Mouse (Mus musculus) MEL-GATA-1-ER (cell line): ENCODE measurements around the gene Satb2.

Source experiments
- DNase-seq: peaks from one replicate; pipeline ENCODE4 v3.0.0-alpha.2; 2012; ENCODE audit warnings: low read depth; ENCODE audit errors: extremely low read depth

The Satb2 gene

DNA sequence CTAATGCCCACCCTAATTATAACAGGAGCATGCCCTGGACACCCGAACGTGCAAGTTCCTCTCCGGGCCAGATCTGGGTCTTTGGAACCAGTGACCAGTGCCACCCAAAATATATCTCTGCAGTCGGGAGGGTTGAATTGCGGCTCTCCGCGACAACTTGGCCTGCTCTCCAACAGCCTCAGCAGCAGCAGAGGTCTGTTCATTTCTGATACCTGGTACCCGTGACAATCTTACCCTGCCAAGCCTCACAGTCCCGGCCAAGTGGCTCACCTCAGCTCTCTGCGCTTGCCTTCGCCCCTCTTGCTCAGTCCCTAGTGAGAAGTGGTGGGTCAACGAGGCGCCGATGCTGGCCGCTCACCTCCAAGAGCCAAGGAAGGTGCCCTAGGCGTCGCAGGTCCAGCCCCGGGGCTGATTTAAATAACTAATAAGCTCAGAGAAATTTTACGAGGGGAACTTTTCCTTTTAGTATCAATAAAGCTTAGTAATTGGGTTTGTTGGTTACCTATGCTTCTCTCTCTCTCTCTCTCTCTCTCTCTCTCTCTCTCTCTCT is at the start of gene Satb2:
Gene Satb2 (minus strand): TSS at position 500 of the 550 bp plus-strand sequence.
- no peak for DNase-seq

DNA sequence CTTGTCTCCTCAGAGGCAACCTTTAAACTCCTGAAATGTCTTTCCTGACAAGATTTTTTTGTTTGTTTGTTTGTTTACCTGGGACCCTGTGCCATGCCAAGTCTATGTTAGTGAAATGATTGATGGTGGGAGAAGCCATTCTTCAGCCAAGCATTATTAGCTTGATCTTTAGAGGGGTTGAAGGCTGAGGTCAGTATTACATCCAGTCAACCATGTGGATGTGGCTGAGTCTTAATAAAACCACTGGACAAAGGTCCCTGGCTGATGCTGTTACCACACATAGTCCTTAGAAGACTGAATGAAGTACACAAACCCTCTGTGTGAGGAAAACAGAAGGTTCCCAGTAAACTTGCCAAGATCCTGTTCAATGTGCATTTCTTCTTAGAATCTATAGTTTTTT is 40.5 kb upstream of the Satb2 start:
- DNase-seq, result no peak

DNA sequence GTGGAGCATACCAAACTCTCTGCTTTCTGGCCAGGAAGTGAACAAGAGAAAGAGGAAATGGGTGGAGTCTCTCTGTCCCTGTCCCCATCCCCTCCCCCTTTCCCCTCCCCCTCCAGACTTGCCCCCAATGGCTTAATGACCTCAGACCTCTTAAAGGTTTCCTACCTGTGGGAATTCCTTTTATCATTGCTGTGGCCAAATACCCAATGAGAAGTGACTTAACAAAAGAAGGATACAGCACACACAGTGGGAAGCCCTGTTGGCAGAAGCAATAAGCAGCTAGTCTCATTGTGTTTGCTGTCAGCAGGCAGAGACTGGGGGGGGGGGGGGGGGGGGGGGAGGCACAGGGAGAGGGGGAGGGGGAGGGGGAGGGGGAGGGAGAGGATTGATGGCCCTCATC is 35.4 kb upstream of the Satb2 start:
- no peak for DNase-seq

DNA sequence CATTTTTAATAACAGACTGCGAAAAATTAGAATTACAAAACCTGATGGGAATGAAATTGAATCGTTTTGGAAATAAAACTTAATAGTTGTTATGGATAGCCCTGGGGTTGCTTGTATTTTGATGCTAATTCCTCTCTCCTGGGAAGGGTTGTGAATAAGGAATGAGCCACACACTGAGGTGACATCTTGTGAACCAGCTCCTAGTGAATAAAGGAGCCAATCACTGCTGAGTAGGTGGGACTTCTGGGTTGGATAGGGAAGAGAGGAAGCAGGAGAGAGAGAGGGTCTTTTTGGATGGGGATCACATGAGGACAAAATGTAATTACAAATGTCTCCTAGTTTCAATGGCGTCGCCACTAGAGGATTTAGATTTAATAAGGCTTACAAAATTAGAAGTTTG is 30.7 kb upstream of the Satb2 start:
- no peak for DNase-seq

DNA sequence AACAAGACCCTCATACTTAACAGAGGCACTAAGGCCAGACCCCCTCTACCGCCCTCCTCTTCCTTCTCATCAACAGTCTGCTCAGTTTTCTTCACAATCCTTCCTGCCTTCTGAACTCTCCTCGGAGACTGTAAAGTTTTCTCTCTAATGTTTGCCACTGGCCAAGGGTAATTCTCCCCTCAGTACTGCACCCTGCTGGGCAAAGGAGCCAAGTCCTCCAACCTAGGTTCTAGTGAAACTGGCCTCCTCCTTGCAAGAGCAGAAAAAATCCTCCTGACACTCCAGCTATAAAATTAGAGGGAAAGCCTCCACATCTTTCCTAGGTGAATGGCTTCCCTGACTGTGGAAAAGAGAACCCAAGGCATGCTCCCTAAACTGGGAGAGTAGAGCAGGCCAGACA is 16.6 kb upstream of the Satb2 start:
- DNase-seq, result no peak

DNA sequence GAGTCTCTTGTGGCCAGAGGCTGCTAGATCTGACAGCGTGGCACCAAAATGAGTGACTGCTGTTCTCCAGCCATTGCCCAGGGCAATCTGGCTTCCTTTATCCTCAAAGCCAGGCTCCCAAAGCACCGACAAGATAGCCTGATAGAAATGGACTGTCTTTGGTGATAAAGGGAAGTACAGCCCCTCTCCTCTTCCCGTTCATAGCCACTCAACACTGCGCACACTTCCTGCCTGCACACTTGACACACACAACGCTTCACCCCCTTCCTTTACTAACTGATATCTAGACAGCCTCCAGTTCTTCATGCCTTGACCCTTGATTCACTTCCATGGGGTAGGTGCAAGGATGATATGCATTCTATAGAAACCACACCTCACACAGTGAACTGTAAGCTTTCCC is 13.9 kb upstream of the Satb2 start:
- DNase-seq, result no peak

DNA sequence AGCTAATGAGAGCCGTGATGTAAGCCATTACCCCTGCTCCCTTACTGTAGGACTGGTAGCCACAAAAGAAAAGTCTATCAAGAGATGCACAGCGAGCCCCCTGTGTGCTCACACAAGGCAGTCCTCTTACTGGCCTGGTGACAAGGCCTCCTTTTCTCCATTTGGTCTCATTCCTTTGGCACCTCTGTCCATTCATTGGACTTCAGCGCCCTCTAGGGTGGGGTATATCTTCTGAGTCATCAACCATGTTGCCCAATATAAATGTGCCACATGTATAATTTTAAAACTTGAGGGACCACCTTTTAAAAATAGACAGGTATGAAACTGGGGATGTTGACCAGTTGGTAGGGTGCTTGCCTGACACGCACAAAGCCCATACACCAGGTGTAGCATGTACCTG is 13.2 kb upstream of the Satb2 start:
- DNase-seq, result no peak

DNA sequence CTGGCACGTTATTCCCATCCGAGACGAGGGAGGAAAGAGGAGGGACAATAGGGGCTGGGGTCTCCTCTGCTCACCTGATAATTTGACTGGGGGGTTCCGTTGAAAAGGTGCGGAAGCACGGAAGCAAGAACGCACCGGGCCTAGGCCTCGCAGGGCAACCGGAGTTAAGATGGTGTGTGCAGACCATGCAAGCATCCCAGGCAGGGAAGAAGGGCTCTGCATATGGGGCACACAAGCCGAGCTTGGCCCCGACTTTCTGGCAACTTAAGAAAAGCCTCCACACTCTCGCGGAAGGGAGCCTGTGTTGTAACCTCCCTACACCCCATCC is 6.0 kb upstream of the Satb2 start:
- no peak for DNase-seq

DNA sequence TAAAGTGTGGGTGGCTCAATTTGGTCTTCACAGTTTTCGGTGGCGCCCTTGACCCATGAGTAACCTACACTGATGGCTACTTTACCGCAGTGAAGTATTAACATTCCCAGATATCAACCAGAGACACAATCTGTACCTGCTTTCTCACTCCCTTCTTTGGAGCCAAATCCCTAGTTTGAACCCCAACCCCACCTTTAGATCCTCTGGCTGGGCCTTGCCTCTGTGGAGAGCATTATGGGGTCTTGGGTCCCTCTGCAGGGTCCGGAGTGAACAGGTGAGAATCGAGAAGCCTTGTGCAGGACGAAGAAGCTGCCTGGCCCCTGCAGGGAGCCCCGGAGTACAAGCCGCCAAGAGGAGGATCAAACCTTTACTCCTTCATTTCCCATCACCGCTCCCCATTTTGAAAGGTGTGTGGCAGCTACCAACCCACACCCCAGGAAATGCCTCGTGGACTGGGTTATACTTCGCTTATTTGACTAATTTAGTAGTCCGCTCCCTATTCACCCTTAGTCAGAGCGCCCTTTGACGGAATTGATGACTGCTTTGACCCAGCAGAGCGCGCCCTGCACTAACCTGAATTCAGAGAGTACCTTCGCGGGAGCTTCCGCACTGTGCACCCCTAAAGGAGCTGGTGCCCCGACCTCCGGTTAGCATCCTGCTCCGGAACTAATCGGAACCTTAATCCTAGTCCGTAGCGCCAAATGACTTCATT is 5.5 kb upstream of the Satb2 start:
- no peak for DNase-seq

DNA sequence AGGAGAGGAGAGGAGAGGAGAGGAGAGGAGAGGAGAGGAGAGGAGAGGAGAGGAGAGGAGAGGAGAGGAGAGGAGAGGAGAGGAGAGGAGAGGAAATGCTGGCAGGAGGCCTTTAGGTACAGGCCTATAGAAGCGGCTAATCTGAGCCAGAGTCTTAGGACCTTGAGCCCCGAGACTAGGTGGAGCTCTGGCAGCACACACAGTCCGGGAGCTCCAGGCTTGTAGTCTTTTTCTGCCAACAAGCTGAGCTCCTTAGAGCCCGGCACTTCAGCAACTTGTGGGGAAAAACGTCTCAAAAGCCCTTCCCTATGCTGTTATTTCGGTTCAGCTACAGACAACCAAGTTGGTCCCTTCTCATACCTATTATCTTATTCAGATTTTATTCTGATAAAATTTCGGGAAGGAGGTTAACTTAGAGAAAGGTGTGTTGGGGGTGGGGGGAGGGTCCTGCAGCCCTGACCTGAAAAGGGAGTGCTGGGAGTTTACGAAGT is 4.7 kb upstream of the Satb2 start:
- DNase-seq, result no peak

DNA sequence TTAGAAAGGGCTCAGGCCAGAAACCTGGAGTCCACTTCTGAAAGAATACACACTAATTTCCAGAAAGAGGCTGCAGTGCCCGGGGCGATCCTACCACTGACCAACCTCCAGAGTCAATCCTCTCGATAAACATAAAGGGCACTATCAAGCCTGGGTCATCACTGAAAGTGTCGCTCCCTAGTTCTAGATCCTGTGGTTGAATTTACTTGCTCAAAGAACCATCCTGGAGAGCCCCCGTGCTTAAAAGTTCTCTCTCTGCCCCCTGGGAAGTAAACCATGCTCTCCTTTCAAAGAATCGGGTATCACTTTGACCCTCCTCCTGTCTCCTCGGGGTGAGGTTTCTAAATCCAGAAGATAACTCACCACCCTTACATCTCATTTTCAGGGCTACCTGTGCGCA is 4.2 kb upstream of the Satb2 start:
- no peak for DNase-seq

DNA sequence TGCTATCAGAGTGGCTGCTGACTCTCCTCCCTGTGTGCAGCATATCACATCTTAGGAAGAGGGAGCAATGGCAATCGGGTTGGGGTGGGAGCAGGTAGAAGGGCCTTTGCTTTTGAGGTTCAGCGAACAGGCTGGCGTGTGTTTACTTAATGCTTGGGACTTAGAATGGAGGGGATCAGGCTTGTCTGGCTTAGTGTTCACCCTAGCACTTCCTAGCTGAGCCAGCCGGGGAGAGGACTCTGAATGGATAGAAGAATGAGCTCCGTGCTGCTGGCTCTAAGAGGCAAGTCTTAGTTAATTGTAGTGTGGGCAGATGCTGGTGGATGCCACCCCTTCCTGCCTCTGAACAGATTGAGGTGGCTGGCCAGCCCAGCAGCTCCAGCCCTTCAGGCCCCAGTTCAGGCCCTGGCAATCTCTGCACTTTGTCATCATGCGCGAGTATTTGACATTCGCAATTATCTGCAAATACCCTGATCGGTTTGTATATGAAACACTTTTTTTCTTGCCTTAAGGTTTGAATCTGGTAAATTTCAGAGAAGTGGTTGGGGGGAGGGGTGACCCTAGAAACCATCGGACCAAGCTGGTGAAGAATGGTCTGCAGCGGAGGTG is 3.6 kb upstream of the Satb2 start:
- no peak for DNase-seq

DNA sequence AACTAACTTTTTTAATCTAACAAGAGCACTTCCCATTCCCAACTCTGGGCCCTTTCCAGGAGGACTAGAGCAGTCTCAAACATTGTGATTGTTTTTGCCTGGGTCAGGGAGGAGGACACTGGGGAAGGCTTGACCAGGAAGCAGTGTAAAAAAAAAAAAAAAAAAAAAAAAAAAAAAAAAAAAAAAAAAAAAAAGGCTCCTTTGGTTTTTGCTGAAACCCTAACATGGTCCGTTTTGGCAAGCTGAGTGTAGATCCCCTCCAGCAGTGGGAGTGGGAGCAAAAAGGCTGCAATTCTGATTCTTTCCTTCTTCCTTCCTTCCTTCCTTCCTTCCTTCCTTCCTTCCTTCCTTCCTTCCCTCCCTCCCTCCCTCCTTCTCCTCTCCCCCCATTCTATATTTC is 3.1 kb upstream of the Satb2 start:
- no peak for DNase-seq

DNA sequence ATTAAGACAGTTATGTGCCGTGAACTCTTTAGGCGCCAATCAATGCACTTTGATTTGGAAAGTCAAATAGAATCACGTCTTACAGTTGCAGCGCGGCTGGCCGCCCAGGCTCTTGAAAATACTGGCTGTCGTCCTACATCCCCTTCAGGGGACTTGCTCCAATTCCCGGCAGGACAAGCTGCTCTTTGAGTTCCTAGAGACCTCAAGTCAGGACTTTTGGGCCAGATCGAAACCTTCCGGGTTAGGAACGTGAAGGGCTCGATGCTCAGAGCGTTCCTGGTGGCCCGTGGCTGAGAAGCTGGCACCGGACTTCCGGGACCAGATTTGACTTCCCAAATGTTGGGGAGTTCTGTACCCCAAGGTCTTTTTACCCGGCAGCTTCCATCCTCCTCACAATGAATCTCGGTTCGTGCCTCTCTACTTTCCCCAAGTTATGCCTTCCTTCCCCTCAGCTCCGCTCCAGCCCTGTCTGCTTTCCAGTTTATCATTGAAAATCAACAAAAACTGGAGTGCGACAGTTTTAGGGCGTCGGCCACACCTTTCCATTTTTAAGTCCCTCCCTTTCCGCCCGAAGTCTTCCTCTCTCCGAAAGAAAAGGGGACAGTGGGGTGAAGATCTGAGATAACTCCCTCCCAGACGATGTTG is 2.3 kb upstream of the Satb2 start:
- DNase-seq, result no peak

DNA sequence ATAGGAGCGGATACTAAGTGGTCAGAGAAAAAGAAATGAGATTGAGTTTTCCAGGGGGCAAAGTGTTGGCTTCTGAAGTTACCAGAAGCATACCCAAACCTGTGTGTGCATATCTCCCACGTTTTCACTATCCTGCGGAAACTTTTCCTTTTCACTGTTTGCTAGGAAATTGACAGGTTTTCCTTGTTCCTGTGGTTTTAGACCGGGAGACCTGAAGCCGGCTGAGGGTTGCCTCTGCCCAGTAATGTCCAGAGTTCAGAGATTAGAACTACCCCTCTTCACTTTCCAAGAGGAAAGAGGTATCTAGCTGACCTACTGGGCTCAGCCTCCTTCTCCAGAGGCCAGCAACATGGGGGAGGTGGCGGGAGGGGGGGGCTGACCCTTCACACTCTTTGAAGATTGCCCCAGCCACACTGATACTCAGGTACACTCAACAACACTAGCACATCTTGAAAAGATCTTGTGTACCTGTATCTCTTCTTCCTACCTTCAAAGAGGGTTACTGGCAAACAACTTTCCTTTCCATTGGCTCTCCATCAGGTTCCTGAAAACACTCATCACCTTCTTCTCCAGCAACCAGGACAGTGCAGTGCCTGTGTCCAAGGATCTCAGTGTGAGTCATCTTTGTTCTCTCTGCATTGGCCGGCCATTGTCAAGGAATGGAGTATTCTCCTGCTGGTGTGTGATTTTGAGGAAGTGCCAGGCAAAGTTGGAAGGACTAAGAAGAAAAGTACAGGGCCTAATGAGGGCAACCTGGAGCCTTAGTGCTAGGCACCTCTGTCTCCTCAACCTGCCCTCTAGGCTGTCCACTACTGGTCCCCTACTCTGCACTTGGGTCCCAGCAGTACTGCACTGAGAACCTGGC is 1.3 kb upstream of the Satb2 start:
- no peak for DNase-seq

DNA sequence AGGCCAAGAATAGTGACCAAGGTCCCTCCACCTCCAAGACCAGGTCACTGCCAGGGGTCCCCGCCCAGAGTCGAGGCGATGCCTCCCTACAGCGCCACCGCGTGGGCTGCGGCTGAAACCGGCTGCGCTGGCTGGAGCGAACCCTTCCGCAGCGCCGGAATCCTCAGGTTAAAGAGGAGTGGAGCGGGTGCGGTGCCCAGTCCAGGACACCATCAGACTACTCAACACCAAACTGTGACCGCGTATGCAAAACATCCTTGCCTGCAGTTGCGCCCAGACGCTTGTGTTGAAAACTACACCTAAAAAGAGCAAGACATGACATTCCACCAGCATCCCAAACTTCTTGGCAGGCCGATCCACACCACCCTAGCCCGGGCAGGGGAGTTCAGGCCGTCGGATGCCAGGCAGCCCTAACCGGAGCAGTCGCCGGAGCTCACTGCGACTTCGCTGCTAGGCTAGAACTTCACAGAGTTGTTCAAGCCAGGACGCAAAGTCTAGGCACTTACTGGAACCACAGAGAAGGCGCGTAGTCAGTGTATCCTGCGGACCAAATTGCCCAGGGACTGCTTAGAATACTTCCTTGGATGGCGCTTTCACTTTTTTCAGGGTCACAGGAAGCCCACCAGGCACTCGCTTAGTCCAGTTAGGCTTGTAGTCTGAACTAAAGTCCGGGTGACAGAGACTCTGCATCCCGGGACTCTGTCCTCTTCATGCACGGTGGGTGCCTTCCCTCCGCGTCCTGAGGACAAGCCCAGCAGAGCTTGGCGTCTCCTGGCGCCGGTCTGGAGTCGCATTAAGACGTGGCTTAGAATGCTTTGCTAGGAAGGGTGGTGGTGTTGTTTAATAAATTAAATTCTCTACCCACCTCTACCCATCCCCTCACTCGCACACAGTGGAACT is 999 bp downstream of the Satb2 start:
- DNase-seq, result no peak

DNA sequence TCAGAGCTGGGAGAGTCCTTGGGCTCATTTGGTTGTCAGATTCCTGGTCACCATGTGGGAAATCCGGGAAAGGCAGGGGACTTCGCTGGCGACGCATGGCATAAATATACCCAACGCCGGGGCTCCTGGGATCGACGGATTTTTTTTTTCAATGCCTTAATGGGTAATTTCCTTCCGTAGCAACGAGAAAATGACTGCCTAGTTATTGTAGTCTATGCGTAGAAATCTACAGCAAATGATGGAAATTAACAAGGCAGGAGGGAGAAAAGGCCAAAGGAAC is 1.7 kb downstream of the Satb2 start:
- no peak for DNase-seq

DNA sequence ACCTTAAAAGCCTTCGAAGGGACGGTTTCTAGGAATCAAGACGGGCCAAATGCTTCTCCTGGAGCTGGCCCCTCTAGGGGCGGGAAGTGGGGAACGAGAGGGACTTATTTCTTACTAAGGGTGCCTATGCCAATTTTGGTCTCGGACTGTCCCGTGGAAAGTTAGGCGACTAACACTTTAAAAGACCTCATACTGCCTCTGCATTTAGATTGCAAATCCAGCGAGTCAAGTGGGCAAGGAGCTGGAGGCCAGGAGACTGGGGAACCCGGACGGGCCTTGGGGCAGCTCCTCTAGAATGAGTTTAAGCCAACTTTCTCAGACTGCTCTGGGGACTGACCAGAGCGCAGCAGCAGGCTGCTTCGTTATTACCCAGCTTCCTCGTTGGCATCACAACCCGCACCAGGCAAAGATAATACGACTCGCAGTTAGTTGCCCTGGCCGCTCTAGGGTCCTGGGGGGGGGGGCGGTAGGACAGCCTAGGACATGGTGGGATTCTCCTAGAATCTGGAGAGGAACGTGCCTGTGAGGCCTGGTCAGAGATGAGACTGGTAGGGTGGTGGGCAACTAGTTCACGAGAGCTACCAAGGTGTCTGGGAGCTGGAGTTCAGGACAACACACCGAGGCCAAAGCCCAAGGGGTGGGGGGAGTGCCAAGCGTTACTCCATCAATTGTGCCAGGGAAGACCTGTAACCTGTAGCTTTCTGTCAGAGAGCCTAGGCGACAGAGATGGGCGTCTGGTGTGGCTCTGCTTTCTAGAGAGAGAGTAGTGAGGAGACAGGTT is 2.2 kb downstream of the Satb2 start:
- no peak for DNase-seq

DNA sequence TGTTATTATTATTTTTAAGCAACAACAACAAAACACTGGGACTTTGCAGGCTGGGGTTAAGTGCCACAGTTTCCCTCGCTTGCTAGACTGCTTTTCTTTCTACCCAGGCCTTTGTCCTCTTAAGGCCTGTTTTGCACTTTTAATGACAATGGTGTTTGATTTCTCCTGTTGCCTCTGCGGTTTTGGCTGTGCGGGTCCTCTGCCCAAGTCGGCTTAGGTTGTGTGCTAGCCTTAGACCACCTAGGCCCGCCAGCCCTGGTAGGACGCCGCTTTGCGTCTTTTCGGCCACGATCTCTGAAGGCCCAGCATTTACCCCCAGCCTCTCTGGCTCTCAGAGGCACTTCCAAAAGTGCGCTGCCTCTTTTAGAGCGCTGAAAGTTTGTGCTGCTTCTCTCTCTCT is 2.9 kb downstream of the Satb2 start:
- no peak for DNase-seq

DNA sequence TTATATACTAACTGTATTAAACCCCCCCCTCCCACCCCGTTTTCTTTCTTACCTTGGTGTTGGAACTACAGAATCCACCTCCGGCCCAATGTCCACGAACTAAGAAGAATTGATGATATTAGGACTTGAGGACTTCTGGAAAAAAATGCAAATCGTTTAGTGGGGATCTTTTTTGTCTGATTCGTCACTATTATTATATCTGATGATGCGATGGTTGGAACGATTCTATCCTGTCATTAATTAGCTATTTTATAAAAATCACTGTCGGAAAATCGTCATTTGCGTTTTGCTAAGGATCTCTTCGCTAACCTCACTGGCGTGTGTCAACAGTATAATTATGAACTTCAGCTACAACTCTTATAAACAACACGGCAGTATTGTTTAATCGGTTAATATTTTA is 4.3 kb downstream of the Satb2 start:
- no peak for DNase-seq
